Mouse (Mus musculus): ENCODE data around the gene Ift140.

Ift140 gene

GRCm38 (mm10) chr17:25077771-25078372 is 62.0 kb downstream of the Ift140 start:
- DNase-seq (ENCODE audit: low spot score), result peak; percentile 40

- DNase-seq (ENCODE audit: low spot score), result no peak
These were observed 64.3 kb downstream of the Ift140 start for GRCm38 (mm10) chr17:25080210-25080609.

GRCm38 (mm10) chr17:25080960-25081381 is 65.1 kb downstream of the Ift140 start:
- DNase-seq (ENCODE audit: low spot score), result peak; percentile 51

GRCm38 (mm10) chr17:25082081-25082847 is 66.4 kb downstream of the Ift140 start:
- DNase-seq (ENCODE audit: low spot score), result no peak

- DNase-seq (ENCODE audit: low spot score), result no peak
These were observed 67.0 kb downstream of the Ift140 start for GRCm38 (mm10) chr17:25082887-25083286.

GRCm38 (mm10) chr17:25083444-25083931 is 67.6 kb downstream of the Ift140 start, which contains the start of gene Tmem204:
TSS of gene Tmem204 (minus strand) at chr17:25083591.
- peak; percentile 64 for DNase-seq (ENCODE audit: low spot score)

- no peak for DNase-seq (ENCODE audit: low spot score)
These were observed 69.0 kb downstream of the Ift140 start for GRCm38 (mm10) chr17:25084835-25085385.

- no peak for DNase-seq (ENCODE audit: low spot score)
These were observed 70.8 kb downstream of the Ift140 start for GRCm38 (mm10) chr17:25086724-25087123.

- no peak for DNase-seq (ENCODE audit: low spot score)
These were observed 73.3 kb downstream of the Ift140 start for GRCm38 (mm10) chr17:25089158-25089557.

GRCm38 (mm10) chr17:25090450-25090849 is 74.6 kb downstream of the Ift140 start:
- DNase-seq (ENCODE audit: low spot score), result no peak

- no peak for DNase-seq (ENCODE audit: low spot score)
These were observed 80.3 kb downstream of the Ift140 start for GRCm38 (mm10) chr17:25096221-25096620.

GRCm38 (mm10) chr17:25100052-25100451 is 84.2 kb downstream of the Ift140 start:
- no peak for DNase-seq (ENCODE audit: low spot score)

GRCm38 (mm10) chr17:25101338-25101737 is 85.5 kb downstream of the Ift140 start:
- no peak for DNase-seq (ENCODE audit: low spot score)

- DNase-seq (ENCODE audit: low spot score), result no peak
These were observed 91.9 kb downstream of the Ift140 start for GRCm38 (mm10) chr17:25107786-25108185.

- DNase-seq (ENCODE audit: low spot score), result no peak
These were observed 93.7 kb downstream of the Ift140 start for GRCm38 (mm10) chr17:25109578-25109977.

- DNase-seq (ENCODE audit: low spot score), result no peak
These were observed 94.7 kb downstream of the Ift140 start for GRCm38 (mm10) chr17:25110590-25110989.

- DNase-seq (ENCODE audit: low spot score), result no peak
These were observed 95.3 kb downstream of the Ift140 start for GRCm38 (mm10) chr17:25111220-25111619.

- DNase-seq (ENCODE audit: low spot score), result no peak
These were observed 96.0 kb downstream of the Ift140 start for GRCm38 (mm10) chr17:25111739-25112422.

GRCm38 (mm10) chr17:25112423-25112810 is 96.5 kb downstream of the Ift140 start:
- no peak for DNase-seq (ENCODE audit: low spot score)

- no peak for DNase-seq (ENCODE audit: low spot score)
These were observed 99.2 kb downstream of the Ift140 start for GRCm38 (mm10) chr17:25114908-25115645.

GRCm38 (mm10) chr17:25115664-25116432 is 100.0 kb downstream of the Ift140 start, which contains the start of gene Telo2:
TSS of gene Telo2 (minus strand) at chr17:25115967.
- peak; percentile 86 for DNase-seq (ENCODE audit: low spot score)
